Mouse (Mus musculus): ENCODE data around the gene Ccdc28b. TPM values are rescaled to one million over a fixed set of nuclear protein-coding genes. Genes with fewer than 3 reads are reported as not detected.

Ccdc28b gene
- polyA plus RNA-seq, 1 experiment: 13.6 TPM

- H3K27ac ChIP-seq (ENCODE audit: insufficient read depth, low read length): no peak overlapping the region
- no peak overlapping the region for H3K4me3 ChIP-seq (ENCODE audit: insufficient read depth, low read length)
- H3K4me1 ChIP-seq (ENCODE audit: control insufficient read depth, insufficient read depth, low read length): no peaks in the 10 kb centered on the region
- TF ChIP-seq POLR2A (IDR thresholded peaks at IDR 0.05; ENCODE audit: low read depth, low read length): no peak
- no peak for TF ChIP-seq CTCF (IDR thresholded peaks at IDR 0.05; ENCODE audit: borderline replicate concordance, insufficient read depth, low read length)
Observed at GRCm38 (mm10) chr4:129575171-129575844, 48.4 kb downstream of the Ccdc28b start.

- no peak within 1 kb of the TSS for H3K27ac ChIP-seq (ENCODE audit: insufficient read depth, low read length)
Observed at GRCm38 (mm10) chr4:129573430-129573829, 50.3 kb downstream of the Ccdc28b start, which contains the start of gene Lck. Gene Lck, minus strand, starts transcription at chr4:129573641.

GRCm38 (mm10) chr4:129573093-129573370, 50.7 kb downstream of the Ccdc28b start:
- Histone ChIP-seq H3K4me1 (ENCODE audit: control insufficient read depth, insufficient read depth, low read length) (no peaks in the 10 kb centered on the region), H3K4me3 (ENCODE audit: insufficient read depth, low read length) (no peak overlapping the region), H3K27ac (ENCODE audit: insufficient read depth, low read length) (no peak overlapping the region)
- TF ChIP-seq CTCF (IDR thresholded peaks at IDR 0.05; ENCODE audit: borderline replicate concordance, insufficient read depth, low read length) (no peak), POLR2A (IDR thresholded peaks at IDR 0.05; ENCODE audit: low read depth, low read length) (no peak)

More at GRCm38 (mm10) chr4:129573430-129573829, 50.3 kb downstream of the Ccdc28b start, which contains the start of gene Lck:
- Histone ChIP-seq H3K4me3 (ENCODE audit: insufficient read depth, low read length) (no peak within 1 kb of the TSS), H3K4me1 (ENCODE audit: control insufficient read depth, insufficient read depth, low read length) (no peaks in the 10 kb centered on the region)
- TF ChIP-seq CTCF (IDR thresholded peaks at IDR 0.05; ENCODE audit: borderline replicate concordance, insufficient read depth, low read length) (no peak), POLR2A (IDR thresholded peaks at IDR 0.05; ENCODE audit: low read depth, low read length) (no peak)

GRCm38 (mm10) chr4:129572236-129573092, 51.3 kb downstream of the Ccdc28b start:
- no peak for TF ChIP-seq CTCF (IDR thresholded peaks at IDR 0.05; ENCODE audit: borderline replicate concordance, insufficient read depth, low read length)
- no peak for TF ChIP-seq POLR2A (IDR thresholded peaks at IDR 0.05; ENCODE audit: low read depth, low read length)
- Histone ChIP-seq H3K27ac (ENCODE audit: insufficient read depth, low read length) (no peak overlapping the region), H3K4me3 (ENCODE audit: insufficient read depth, low read length) (no peak overlapping the region), H3K4me1 (ENCODE audit: control insufficient read depth, insufficient read depth, low read length) (no peaks in the 10 kb centered on the region)

GRCm38 (mm10) chr4:129571551-129572084, 52.1 kb downstream of the Ccdc28b start:
- H3K27ac ChIP-seq (ENCODE audit: insufficient read depth, low read length): no peak overlapping the region
- no peak overlapping the region for H3K4me3 ChIP-seq (ENCODE audit: insufficient read depth, low read length)
- H3K4me1 ChIP-seq (ENCODE audit: control insufficient read depth, insufficient read depth, low read length): no peaks in the 10 kb centered on the region
- TF ChIP-seq CTCF (IDR thresholded peaks at IDR 0.05; ENCODE audit: borderline replicate concordance, insufficient read depth, low read length): no peak
- no peak for TF ChIP-seq POLR2A (IDR thresholded peaks at IDR 0.05; ENCODE audit: low read depth, low read length)

- TF ChIP-seq POLR2A (IDR thresholded peaks at IDR 0.05; ENCODE audit: low read depth, low read length) (no peak), CTCF (IDR thresholded peaks at IDR 0.05; ENCODE audit: borderline replicate concordance, insufficient read depth, low read length) (no peak)
- Histone ChIP-seq H3K4me3 (ENCODE audit: insufficient read depth, low read length) (no peak overlapping the region), H3K4me1 (ENCODE audit: control insufficient read depth, insufficient read depth, low read length) (no peaks in the 10 kb centered on the region), H3K27ac (ENCODE audit: insufficient read depth, low read length) (no peak overlapping the region)
Observed at GRCm38 (mm10) chr4:129570028-129570427, 53.7 kb downstream of the Ccdc28b start.

Other genes with a start within 250 kb of the Ccdc28b start
- 5.0 and 6.9 TPM in 2 replicates for gene Zbtb8a, start 245.8 kb downstream of the Ccdc28b start, polyA plus RNA-seq (2011; ENCODE audit: insufficient read length, low read depth, missing spikeins)
- not detected in 2 replicates for gene Zbtb8b, start 183.1 kb downstream of the Ccdc28b start, polyA plus RNA-seq (2011; ENCODE audit: insufficient read length, low read depth, missing spikeins)
- 23.9 and 35.3 TPM in 2 replicates for gene Bsdc1, start 162.4 kb downstream of the Ccdc28b start, polyA plus RNA-seq (2011; ENCODE audit: insufficient read length, low read depth, missing spikeins)
- not detected in 2 replicates for gene Tssk3, start 132.9 kb downstream of the Ccdc28b start, polyA plus RNA-seq (2011; ENCODE audit: insufficient read length, low read depth, missing spikeins)
- gene Fam229a, start 132.8 kb downstream of the Ccdc28b start, polyA plus RNA-seq (2011; ENCODE audit: insufficient read length, low read depth, missing spikeins): not detected in 2 replicates
- 131 and 157 TPM in 2 replicates for gene Marcksl1, start 110.4 kb downstream of the Ccdc28b start, polyA plus RNA-seq (2011; ENCODE audit: insufficient read length, low read depth, missing spikeins)
- 150 and 156 TPM in 2 replicates for gene Hdac1, start 81.2 kb downstream of the Ccdc28b start, polyA plus RNA-seq (2011; ENCODE audit: insufficient read length, low read depth, missing spikeins)
- gene Lck, start 50.3 kb downstream of the Ccdc28b start, polyA plus RNA-seq (2011; ENCODE audit: insufficient read length, low read depth, missing spikeins): 3.0 and 5.2 TPM in 2 replicates
- not detected in 2 replicates for gene Fam167b, start 45.4 kb downstream of the Ccdc28b start, polyA plus RNA-seq (2011; ENCODE audit: insufficient read length, low read depth, missing spikeins)
- 217 and 251 TPM in 2 replicates for gene Eif3i, start 23.3 kb downstream of the Ccdc28b start, polyA plus RNA-seq (2011; ENCODE audit: insufficient read length, low read depth, missing spikeins)
- gene Tmem234, start 23.3 kb downstream of the Ccdc28b start, polyA plus RNA-seq (2011; ENCODE audit: insufficient read length, low read depth, missing spikeins): 110 and 112 TPM in 2 replicates
- gene Dcdc2b, start 9.7 kb downstream of the Ccdc28b start, polyA plus RNA-seq (2011; ENCODE audit: insufficient read length, low read depth, missing spikeins): 0.68 TPM in 1 of 2 replicates, not detected in the other
- gene Iqcc, start 4.8 kb downstream of the Ccdc28b start, polyA plus RNA-seq (2011; ENCODE audit: insufficient read length, low read depth, missing spikeins): 19.5 TPM in 2 replicates
- gene Txlna, start 17.1 kb upstream of the Ccdc28b start, polyA plus RNA-seq (2011; ENCODE audit: insufficient read length, low read depth, missing spikeins): 52.8 and 56.2 TPM in 2 replicates
- gene Kpna6, start 48.8 kb upstream of the Ccdc28b start, polyA plus RNA-seq (2011; ENCODE audit: insufficient read length, low read depth, missing spikeins): 80.7 and 84.3 TPM in 2 replicates
- gene Tmem39b, start 72.9 kb upstream of the Ccdc28b start, polyA plus RNA-seq (2011; ENCODE audit: insufficient read length, low read depth, missing spikeins): 15.4 and 19.1 TPM in 2 replicates
- gene Khdrbs1, start 118.4 kb upstream of the Ccdc28b start, polyA plus RNA-seq (2011; ENCODE audit: insufficient read length, low read depth, missing spikeins): 113 and 146 TPM in 2 replicates
- 501 and 598 TPM in 2 replicates for gene Ptp4a2, start 187.3 kb upstream of the Ccdc28b start, polyA plus RNA-seq (2011; ENCODE audit: insufficient read length, low read depth, missing spikeins)